Mouse (Mus musculus) gastrocnemius, postnatal 36 days (tissue): ENCODE results near the gene Rps28. TPM values are rescaled to one million over a fixed set of nuclear protein-coding genes. Genes with fewer than 3 reads are reported as not detected.

ENCODE experiments used
- DNase-seq, 2 experiments: peaks; one replicate each; pipeline ENCODE4 v3.0.0; 2022
- intact Hi-C: fragments of 180-260 bp; cut with DNase I; formaldehyde crosslinking; loops from one replicate; pipeline ENCODE4 v1.15.1; 2025
- total RNA-seq, 2 experiments: library from RNA; stranded (reverse); gene quantifications; 2 replicates each; pipeline ENCODE4 v1.2.3; 2021

Rps28 gene
- total RNA-seq, 2 experiments from 2014 or later, result 503 to 584 TPM

DNA sequence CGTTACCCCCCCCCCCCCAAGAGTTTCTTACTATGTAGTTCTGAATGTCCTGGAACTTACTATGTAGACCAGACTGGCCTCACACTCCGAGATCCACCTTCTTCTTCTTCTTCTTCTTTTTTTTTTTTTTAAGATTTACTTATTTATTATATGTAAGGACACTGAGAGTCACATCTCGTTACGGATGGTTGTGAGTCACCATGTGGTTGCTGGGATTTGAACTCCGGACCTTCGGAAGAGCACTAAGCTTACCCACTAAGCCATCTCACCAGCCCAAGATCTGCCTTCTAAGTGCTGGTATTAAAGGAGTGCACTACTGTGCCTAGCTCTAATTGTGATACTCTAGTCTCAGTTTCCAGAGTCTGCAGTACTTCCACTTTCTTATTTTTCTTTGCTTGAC lies 9.0 kb downstream of the Rps28 start:
- DNase-seq, result no peak
- intact Hi-C loops, result no loop called here

DNA sequence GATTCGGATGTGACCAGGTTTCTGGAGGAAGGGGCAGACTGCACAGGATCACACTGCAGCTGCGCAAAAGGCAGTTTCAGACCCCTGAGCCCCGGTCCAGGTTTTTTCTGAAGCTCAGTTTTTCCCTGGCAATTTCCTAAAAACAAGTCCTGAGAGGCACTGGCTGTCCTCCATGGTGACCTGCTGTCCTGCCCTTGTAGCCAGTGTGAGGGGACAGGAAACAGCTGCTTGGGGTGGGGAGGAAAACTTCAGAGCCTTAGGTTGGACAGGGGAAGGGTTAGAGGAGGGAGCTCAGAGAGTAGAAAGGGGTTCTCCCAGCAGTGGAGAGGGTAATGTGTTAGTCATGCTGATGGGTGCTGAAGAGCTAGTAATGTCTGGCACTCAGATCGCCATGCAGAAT lies 11.4 kb downstream of the Rps28 start:
- peak in 1 of 2 experiments; percentile 22 for DNase-seq
- intact Hi-C loops, result no loop called here

DNA sequence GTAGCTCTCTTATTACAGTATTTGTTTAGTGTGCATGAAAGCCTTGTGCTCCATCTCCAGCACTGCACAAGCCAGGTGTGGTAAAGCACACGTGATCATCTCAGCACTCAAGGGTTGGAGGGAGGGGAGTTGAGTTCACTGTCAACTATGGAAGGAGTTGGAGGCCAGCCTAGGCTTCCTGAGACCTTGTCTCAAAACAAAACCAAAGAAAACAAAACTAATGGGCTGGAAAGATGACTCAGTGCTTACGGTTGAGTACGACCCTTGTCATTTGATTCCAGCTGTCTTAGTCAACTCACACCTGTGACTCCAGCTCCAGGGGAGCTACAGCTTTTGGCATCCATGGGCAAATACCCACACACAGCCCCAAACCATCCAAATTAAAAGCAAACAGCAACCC lies 11.9 kb downstream of the Rps28 start:
- intact Hi-C loops, result no loop called here
- no peak for DNase-seq

DNA sequence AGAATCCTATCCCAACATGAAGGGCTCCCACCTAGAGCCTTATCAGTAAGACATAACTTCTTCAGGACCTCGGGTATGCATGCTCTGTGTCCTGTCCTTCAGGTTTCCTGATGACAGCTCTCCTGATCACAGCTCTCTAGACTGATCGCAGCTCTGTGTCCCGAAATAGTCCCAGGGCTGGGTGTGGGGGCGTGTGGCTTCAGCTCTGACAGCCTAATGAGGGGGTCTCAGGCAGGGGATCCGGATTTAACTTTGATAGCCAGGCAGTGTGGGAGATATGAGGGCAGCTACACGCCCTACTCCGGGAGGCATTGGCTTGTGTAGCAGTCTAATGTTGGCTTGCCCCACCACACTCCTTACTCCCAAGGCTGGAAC lies 13.2 kb downstream of the Rps28 start:
- no peak for DNase-seq
- intact Hi-C loops, result no loop called here

DNA sequence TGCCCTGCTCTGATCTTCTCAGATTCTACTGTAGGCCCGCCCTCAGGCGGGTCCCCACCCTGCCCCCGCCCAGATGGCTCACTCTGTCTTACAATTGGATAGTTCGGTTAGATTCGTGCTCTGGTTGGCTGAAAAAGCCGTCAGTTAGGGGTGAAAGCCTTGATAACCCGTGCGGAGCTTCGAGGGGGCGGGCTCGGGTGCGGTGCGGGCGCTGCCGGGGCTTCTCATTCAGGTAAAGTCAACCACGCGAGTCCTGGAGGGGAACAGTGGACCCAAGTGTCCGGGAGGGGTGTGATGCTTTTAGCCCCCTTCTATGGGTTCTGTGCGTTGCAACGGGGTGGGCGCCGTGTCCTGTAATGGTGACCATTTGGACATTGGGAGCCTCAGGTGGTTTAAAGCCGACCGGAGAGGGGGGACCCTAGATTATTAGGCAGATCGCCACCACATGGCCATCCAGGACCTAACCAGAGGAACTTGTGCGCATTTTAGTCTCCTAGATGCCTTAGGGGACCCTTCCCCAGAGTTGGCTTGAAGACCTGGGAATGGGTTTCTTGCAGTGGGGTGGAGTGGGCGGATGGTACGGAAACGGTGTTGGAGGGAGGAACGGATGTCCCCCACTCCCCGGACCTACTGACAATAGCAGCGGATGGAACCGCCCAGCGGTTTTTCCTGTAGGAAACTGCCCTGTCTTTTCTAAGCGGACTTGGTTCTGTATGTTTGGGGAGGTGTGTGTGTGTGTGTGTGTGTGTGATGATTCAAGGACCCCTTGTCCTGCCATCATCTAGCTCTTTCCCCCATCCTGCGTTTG lies 13.8 kb downstream of the Rps28 start, which contains the start of gene Kank3:
Gene Kank3 (plus strand): TSS at position 186 of the 808 bp plus-strand sequence.
- intact Hi-C loops, result no loop called here
- peak; percentile 83 to 94 for DNase-seq

DNA sequence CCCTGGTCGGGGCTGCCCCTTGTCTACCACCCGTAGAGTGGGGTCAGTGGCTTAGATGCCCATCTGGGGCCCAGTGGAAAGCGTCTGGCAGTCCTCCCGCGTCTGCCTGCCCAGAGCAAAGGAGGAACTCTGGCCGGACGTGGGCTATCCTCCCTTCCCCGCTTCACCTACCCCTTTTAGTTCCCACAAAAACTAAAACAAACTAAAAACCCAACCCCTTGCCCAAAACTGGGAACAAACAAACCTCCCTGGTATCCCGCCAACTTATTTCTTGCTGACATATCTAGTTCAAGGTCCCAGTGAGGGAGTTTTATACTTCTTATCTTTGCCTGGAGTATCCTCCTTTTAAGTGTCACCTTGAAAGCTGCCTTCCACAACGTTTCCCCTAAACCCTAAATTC lies 16.2 kb downstream of the Rps28 start:
- intact Hi-C loops, result no loop called here

DNA sequence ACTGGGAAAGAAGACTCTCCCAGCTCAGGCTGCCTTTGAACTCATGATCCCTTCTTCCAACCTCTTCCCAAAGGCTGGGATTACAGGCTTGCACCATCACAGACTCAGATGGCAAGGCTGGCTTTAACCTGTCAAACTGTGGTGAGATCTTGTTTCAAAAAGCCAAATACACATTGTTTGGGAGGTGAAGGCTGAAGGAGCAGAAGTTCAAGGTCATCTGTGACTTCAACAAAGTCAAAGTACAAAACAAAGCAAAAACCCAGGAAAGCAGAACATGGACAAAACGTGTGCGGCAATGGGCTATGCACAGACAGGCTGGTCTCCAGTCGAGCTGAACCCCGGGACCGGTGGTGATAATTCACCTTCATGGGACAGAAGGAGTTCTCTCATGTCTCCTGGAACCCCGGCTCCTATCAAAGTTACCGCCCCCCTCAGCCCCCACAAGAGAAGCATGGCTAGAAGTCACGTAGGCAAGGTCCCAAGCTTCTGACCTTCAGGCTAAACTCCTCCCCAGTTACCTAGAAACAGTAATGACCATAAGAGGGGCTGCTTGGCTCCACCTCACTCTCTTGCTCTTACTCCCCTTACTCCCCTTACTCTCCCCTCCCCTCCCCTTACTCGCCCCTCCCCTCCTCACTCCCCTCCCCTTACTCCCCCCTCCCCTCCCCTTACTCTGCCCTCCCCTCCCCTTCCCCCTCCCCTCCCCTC lies 17.0 kb downstream of the Rps28 start:
- intact Hi-C loops, result no loop called here
- DNase-seq, result no peak

More for the DNA sequence above, 16.2 kb downstream of the Rps28 start:
- no peak for DNase-seq

DNA sequence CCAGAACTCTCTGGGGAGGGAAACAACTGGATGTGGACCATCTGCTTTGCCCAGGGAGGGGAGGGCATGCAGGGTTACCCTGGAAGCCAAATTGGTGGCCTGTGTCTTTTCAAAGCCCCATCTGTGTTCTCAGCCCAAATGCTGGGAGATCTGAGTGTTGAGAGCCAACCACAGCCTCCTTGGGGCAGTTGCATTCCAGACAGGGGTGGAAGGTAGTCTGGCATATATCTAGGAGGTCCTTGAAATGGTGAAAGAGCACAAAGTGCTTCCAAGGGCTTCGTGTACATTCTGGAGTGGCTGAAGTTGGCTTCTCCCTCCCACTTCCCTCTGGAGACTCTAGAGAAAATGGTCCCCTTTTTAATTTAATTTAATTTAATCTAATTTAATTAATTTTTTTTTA lies 19.6 kb downstream of the Rps28 start:
- no peak for DNase-seq
- intact Hi-C loops, result no loop called here

DNA sequence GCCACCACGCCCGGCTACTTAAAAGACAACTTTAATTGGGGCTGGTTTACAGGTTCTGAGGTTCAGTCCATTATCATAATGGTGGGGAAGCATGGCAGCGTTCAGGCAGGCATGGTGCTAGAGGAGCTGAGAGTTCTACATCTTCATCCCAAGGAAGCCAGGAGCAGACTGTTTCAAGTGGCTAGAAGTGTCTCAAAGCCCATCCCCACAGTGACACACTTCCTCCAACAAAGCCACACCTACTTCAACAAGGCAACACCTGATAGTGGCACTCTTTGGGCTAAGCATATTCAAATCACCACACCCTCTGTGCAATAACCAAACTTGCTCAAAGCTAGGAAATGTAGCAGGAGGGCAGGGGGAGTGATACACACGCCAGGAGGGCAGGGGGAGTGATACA lies 20.2 kb downstream of the Rps28 start:
- intact Hi-C loops, result no loop called here

DNA sequence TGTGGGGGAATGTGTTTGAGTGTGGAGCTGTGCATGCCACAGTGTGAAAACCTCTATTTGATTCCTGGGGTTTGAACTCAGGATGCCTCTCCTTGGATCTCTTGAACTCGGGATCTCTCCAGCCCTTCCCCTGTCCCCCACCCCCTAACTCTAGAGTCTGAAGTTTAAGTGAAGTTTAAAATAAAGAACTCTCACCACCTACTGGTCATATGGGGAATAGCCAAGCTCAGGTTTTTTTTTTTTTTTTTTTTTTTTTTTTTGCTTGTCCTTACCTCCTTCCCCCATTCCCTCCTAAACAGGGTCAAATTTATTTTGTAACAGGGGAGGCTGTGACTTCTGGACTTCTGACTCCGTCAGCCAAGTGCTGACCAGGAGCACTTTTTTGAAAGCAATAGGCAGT lies 22.1 kb downstream of the Rps28 start:
- intact Hi-C loops, result no loop called here
- DNase-seq, result no peak

More for the DNA sequence above, 20.2 kb downstream of the Rps28 start:
- DNase-seq, result no peak

DNA sequence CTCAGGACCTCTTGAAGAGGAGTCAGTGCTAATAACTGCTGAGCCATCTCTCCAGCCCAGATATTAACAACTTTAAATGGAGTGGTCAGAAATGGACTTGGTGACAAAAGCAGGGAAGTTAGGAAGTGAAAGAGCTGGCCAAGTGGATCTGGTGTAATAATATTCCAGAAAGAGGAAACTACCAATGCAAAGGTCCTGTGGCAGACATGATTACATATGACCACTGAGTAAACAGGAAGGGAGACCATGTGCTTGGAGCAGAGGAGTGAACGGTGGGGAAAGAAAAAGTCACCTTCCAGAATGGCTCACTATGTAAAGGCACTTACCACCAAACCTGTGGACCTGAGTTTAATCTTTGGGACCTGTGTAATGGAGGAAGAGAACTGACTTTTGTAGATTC lies 25.1 kb downstream of the Rps28 start:
- DNase-seq, result no peak
- intact Hi-C loops, result loop anchor here (2.0 kb wide), 1 partner anchor 52 kb away; no protein-coding TSS in a partner anchor

DNA sequence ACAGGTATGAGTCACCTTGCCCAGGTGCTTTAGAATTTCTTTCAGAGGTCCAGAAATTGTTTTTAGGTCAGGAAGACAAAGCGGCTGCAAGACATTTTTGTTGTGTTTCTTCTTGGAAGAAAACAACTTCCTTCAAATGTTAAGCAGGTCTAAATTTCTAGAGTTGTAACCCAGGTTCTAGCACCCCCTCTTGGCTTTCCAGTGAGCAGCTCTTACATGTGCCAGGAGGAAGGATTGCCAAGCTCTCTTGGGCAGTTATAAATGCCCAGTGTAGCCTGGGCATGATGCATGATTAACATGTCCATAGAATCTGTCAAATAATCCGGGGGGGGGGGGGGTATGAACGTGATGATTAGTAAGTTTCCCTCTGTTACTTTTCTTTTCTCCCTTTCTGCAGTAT lies 26.1 kb downstream of the Rps28 start:
- intact Hi-C loops, result loop anchor here (2.0 kb wide), 1 partner anchor 52 kb away; no protein-coding TSS in a partner anchor
- DNase-seq, result no peak

DNA sequence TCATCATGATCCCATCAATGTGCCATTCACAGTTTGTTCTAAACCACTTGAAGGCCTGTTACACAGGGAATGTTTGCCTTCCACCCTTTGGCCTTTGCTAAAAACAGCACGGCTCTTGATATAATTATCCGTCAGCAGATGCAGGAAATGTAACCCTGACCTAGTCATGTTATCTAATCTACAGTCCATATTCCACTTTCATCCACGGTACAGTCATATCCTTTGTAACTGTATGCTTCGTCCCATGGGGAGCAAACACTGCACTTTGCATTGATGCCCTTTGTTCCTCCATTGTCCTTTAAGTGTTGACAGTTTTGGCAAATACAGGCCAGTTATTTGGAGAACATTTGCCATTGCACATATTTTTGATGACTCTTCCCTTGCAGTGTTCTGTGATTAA lies 35.6 kb downstream of the Rps28 start:
- intact Hi-C loops, result loop anchor here (5.0 kb wide), 1 partner anchor 36 kb away; no protein-coding TSS in a partner anchor
- no peak for DNase-seq

DNA sequence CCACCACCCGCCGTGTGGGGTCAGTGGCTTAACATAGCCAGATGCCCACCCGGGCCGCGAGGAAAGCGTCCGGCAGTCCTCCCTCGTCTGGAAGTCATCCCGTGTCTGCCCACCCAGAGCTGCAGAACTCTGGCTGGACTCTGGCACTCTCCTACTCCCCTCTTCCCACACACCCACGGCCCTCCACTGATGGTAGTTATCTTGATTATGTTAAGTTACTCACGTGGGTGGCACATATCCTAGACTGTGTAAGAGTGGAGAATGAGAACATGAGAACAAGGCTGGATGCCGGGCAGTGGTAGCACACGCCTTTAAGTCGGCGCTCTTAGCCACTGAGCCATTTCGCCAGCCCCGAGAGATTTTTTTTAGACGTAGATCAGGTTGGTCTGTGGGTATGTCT lies 38.0 kb downstream of the Rps28 start:
- intact Hi-C loops, result loop anchor here (5.0 kb wide), 1 partner anchor 34 kb away; no protein-coding TSS in a partner anchor
- DNase-seq, result no peak

DNA sequence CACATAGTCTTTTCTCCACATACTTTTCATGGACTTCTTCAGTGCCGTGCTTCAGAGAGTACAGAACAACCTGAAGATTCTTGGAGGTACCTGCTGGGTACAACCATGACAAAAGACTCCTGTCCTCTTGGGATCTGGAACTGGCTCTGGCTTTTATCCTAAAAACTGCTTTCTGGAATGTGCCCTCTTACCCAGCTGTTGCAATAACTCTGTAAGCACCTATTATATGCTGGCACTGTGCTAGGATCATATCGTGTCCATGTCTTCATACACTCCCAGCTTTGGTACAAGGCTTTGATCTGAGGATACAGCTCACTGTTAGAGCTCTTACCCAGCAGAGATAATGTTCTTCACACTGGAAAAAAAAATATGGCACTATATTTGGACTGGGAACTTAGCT lies 39.4 kb downstream of the Rps28 start:
- intact Hi-C loops, result loop anchor here (5.0 kb wide), 1 partner anchor 33 kb away; no protein-coding TSS in a partner anchor
- DNase-seq, result no peak

DNA sequence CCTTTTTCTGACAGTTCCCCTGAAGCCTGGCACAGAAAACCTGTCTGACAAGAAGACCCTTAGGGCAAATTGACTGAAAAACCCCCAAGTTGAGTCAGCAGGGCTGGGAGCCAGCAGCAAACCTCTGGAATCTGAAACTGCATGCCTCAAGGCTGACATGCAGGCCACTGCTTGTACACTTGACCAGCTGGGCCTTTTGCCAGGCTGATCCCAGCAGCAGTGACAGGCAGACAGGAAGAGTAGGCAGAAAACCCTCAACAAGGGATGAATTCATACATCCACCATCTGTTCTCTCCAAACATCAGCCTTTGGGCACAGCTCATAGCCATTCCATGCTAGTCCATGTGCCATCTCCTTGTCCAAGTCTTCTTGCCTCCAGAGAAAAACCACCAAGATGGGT lies 41.0 kb downstream of the Rps28 start:
- intact Hi-C loops, result no loop called here
- DNase-seq, result peak; percentile 73 to 77

DNA sequence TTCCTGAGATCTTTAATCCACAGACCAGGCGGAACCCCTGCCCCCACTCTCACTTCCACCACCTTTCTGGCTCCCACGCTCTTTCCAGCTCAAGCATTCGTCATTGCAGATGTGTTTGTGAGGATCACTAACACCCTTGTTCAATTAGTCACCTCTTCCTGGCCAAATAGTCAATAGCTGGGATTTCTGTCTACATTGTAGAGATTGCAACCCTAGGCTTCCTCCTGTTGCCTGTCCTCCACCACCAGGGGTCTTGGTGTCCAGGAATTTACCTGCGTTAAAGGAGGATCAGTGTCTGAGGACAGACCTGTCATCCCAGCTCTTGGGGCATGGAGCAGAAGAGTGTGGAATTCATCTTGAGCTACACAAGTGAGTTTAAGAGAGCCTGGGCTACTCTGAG lies 42.3 kb downstream of the Rps28 start:
- intact Hi-C loops, result no loop called here
- no peak for DNase-seq

DNA sequence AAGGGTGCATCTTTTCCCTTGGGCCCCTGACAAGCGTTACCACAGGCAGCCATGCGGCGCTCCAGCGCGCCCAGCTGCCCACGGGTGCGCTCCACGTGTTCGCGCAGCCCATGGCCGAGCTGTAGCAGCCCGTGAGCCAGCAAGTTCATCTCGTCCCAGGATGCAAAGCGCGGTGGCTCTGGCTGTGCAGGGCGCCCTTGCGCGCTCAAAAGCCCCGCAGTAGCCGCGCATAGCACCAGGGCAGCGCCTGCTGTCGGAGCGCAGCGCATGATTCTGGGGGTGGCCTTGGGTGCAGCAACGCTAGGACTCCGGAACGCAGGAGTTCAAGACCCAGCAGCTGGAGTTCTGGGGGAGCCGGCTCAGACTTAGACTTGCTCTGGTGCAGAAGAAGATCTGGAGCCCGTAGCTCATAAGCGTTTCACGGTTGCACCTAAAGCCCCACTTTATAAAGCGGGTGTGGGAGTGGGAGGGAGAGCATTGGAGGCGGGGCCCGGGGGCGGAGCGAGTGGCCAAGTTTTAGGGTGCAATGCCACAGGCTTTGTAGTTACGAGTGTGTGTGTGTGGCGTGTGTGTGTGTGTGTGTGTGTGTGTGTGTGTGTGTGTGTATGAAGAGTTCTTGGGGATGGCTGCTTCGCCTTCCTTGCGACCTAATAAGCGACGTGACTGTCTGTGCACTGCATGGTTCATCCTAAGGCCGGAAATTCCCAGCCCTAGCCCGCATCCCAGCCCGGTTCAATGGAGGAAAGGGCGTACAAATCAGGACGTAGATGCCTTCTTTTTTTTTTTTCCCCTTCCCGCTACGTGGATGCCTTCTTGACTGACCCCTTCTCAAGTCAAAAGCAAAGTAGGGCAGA lies 43.0 kb downstream of the Rps28 start, which contains the start of gene Angptl4:
Gene Angptl4 (minus strand): TSS at position 707 of the 854 bp plus-strand sequence.
- intact Hi-C loops, result loop anchor here (1.0 kb wide), 1 partner anchor 20 kb away; no protein-coding TSS in a partner anchor
- DNase-seq, result peak; percentile 73

DNA sequence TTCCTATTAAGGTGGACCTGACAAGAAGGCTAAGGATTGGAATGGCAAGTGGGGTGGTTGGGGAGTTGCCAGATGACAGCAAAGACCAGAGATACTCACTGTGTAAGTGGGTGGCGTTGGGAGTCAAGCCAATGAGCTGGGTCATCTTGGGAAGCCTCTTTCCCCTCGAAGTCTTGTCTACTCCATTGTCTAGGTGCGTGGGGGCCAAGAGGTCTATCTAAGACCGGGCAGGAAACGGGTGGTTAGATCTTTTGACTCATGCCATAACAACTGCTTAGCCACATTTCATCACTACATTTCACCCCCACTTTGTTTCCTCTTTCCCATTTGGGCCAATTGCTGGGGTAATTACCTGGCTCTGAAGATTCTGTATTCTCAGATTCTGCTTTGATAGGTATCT lies 43.9 kb downstream of the Rps28 start:
- intact Hi-C loops, result no loop called here
- peak; percentile 29 to 38 for DNase-seq

DNA sequence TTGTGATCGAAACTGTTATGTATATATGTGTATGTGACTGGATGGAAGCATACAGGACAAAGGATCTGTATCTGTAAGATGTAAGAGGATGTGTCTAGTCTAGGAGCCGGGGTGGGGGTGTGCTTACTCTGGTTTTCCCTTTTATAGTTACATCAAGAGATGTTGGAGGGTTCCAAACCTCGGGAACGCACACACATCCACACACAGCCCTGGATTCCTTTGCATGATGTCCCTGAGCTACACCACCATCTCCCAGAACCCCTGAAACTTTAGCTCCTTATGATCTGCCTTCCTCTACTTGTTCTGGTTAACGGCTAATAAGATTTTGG lies 44.4 kb downstream of the Rps28 start:
- intact Hi-C loops, result no loop called here
- no peak for DNase-seq
